Mouse (Mus musculus): Measurements from ENCODE around the gene 1700019D03Rik. TPM values are rescaled to one million over a fixed set of nuclear protein-coding genes. Genes with fewer than 3 reads are reported as not detected.

The 1700019D03Rik gene
- 27.3 and 29.9 TPM in 2 replicates for polyA plus RNA-seq (2011; ENCODE audit: insufficient read depth, insufficient read length, low read depth, missing spikeins)

DNA sequence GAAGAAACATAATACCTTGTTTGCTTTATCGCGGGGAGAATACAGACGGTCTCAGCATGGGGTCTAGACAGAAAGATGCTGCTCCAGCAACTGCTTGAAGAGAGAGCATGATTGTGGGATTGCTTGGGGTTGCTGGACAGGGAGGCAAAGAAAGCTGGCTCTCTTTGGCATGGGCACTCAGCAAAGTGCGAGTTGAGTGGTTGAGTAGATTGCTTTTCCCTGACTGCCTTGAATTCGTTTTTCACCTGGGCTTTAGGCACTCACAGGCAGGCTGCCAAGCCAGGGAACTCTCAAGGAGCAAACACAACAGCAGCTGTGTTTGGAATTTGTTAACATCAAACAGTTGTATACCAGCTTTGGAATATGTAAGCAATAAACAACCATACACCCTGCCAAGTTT, at the start of gene 1700019D03Rik:
Gene 1700019D03Rik (minus strand): TSS at position 101 of the 400 bp plus-strand sequence.
- Histone ChIP-seq H3K9me3 (replicated peaks; ENCODE audit: control insufficient read depth, insufficient read depth, low read length, poor library complexity, severe bottlenecking) (no peaks in the 10 kb centered on the region), H3K36me3 (ENCODE audit: control insufficient read depth, insufficient read depth, low read length, poor library complexity, severe bottlenecking) (no peaks in the 10 kb centered on the region), H3K27ac (ENCODE audit: insufficient read depth, low read length) (no peak within 1 kb of the TSS), H3K9ac (ENCODE audit: low read depth, poor library complexity, severe bottlenecking) (no peak within 1 kb of the TSS), H3K4me1 (ENCODE audit: control insufficient read depth, insufficient read depth, low read length) (no peaks in the 10 kb centered on the region), H3K4me3 (ENCODE audit: low read depth, low read length) (no peak within 1 kb of the TSS), H3K27me3 (ENCODE audit: control insufficient read depth, insufficient read depth, low read length, poor library complexity, severe bottlenecking) (no peaks in the 10 kb centered on the region; the same call in 1 of the 2 replicates)
- TF ChIP-seq CTCF (IDR thresholded peaks at IDR 0.05; ENCODE audit: low read depth, low read length): no peak
- TF ChIP-seq POLR2A (IDR thresholded peaks at IDR 0.05; ENCODE audit: insufficient read depth, low read length): no peak
- no peak for TF ChIP-seq EP300 (IDR thresholded peaks at IDR 0.05; ENCODE audit: insufficient read depth, low read depth, low read length)

DNA sequence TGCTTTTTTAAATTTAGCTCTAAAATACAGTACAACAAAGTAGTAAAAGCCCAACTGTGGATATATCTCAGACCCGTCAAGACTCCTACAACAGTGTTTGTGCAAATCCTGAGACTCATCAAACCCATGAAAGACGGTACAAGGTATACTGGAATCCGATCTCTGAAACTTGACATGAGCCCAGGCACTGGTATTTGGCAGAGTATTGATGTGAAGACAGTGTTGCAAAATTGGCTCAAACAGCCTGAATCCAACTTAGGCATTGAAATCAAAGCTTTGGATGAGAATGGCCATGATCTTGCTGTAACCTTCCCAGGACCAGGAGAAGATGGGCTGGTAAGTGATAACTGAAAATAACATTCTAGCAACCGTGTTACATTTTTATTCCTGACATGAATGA, 43.9 kb upstream of the 1700019D03Rik start:
- no peaks in the 10 kb centered on the region for H3K9me3 ChIP-seq (replicated peaks; ENCODE audit: control insufficient read depth, insufficient read depth, low read length, poor library complexity, severe bottlenecking)
- no peaks in the 10 kb centered on the region for H3K27me3 ChIP-seq (ENCODE audit: control insufficient read depth, insufficient read depth, low read length, poor library complexity, severe bottlenecking)
- no peak overlapping the region for H3K4me3 ChIP-seq (ENCODE audit: low read depth, low read length)
- no peak overlapping the region for H3K27ac ChIP-seq (ENCODE audit: insufficient read depth, low read length)
- TF ChIP-seq EP300 (IDR thresholded peaks at IDR 0.05; ENCODE audit: insufficient read depth, low read depth, low read length) (no peak), CTCF (IDR thresholded peaks at IDR 0.05; ENCODE audit: low read depth, low read length) (no peak), POLR2A (IDR thresholded peaks at IDR 0.05; ENCODE audit: insufficient read depth, low read length) (no peak)
- H3K36me3 ChIP-seq (ENCODE audit: control insufficient read depth, insufficient read depth, low read length, poor library complexity, severe bottlenecking): no peaks in the 10 kb centered on the region
- H3K4me1 ChIP-seq (ENCODE audit: control insufficient read depth, insufficient read depth, low read length): no peaks in the 10 kb centered on the region
- H3K9ac ChIP-seq (ENCODE audit: low read depth, poor library complexity, severe bottlenecking): no peak overlapping the region

DNA sequence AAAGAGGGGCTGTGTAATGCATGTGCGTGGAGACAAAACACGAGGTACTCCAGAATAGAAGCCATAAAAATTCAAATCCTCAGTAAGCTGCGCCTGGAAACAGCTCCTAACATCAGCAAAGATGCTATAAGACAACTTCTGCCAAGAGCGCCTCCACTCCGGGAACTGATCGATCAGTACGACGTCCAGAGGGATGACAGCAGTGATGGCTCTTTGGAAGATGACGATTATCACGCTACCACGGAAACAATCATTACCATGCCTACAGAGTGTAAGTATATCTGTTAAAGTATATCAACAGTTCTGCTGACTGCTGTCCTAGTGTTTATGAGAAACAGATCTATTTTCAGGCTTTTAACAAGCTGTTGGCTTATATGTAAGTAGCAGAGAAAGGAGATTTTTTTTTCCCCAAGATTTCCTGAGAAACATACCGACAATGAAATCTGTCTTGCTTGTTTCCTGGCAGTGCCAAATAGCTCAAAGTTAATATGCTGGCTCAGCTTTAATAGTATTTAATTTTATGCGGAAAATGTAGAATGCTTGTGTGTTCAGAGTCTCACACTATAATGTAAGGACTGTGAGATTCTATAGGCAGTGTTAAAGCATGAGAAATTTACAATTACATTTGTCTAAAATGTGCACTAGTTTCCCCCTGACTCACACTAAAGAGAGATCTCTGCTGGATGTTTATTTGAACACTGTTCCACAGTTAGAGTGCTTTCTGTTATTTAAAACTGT, 42.1 kb upstream of the 1700019D03Rik start:
- H3K27me3 ChIP-seq (ENCODE audit: control insufficient read depth, insufficient read depth, low read length, poor library complexity, severe bottlenecking): no peaks in the 10 kb centered on the region
- H3K4me3 ChIP-seq (ENCODE audit: low read depth, low read length): no peak overlapping the region
- no peak overlapping the region for H3K9ac ChIP-seq (ENCODE audit: low read depth, poor library complexity, severe bottlenecking)
- H3K9me3 ChIP-seq (replicated peaks; ENCODE audit: control insufficient read depth, insufficient read depth, low read length, poor library complexity, severe bottlenecking): no peaks in the 10 kb centered on the region
- no peak for TF ChIP-seq CTCF (IDR thresholded peaks at IDR 0.05; ENCODE audit: low read depth, low read length)
- no peak for TF ChIP-seq POLR2A (IDR thresholded peaks at IDR 0.05; ENCODE audit: insufficient read depth, low read length)
- TF ChIP-seq EP300 (IDR thresholded peaks at IDR 0.05; ENCODE audit: insufficient read depth, low read depth, low read length): no peak
- no peak overlapping the region for H3K27ac ChIP-seq (ENCODE audit: insufficient read depth, low read length)
- no peaks in the 10 kb centered on the region for H3K36me3 ChIP-seq (ENCODE audit: control insufficient read depth, insufficient read depth, low read length, poor library complexity, severe bottlenecking)
- H3K4me1 ChIP-seq (ENCODE audit: control insufficient read depth, insufficient read depth, low read length): no peaks in the 10 kb centered on the region

DNA sequence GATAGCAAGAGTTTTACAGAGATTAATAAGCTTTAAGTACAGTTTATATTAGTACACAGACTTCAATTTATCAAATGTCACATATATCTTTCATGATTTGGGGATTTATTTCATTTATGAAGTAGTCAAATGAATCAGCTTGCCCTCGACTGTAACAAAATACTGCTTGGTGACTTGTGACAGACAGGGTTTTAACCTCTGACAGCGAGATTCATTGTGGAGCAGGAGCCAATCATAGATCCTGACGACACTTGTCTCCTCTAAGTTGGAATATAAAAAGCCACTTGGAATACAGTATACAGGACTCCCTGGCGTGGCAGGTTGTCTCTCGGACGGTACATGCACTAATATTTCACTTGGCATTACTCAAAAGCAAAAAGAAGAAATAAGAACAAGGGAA, 41.4 kb upstream of the 1700019D03Rik start, which contains the start of gene Mstn:
Gene Mstn (plus strand): TSS at position 301 of the 400 bp plus-strand sequence.
- Histone ChIP-seq H3K9me3 (replicated peaks; ENCODE audit: control insufficient read depth, insufficient read depth, low read length, poor library complexity, severe bottlenecking) (no peaks in the 10 kb centered on the region), H3K4me3 (ENCODE audit: low read depth, low read length) (no peak within 1 kb of the TSS), H3K4me1 (ENCODE audit: control insufficient read depth, insufficient read depth, low read length) (no peaks in the 10 kb centered on the region), H3K27me3 (ENCODE audit: control insufficient read depth, insufficient read depth, low read length, poor library complexity, severe bottlenecking) (no peaks in the 10 kb centered on the region), H3K9ac (ENCODE audit: low read depth, poor library complexity, severe bottlenecking) (no peak within 1 kb of the TSS), H3K36me3 (ENCODE audit: control insufficient read depth, insufficient read depth, low read length, poor library complexity, severe bottlenecking) (no peaks in the 10 kb centered on the region), H3K27ac (ENCODE audit: insufficient read depth, low read length) (no peak within 1 kb of the TSS)
- TF ChIP-seq CTCF (IDR thresholded peaks at IDR 0.05; ENCODE audit: low read depth, low read length) (no peak), POLR2A (IDR thresholded peaks at IDR 0.05; ENCODE audit: insufficient read depth, low read length) (no peak), EP300 (IDR thresholded peaks at IDR 0.05; ENCODE audit: insufficient read depth, low read depth, low read length) (no peak)

DNA sequence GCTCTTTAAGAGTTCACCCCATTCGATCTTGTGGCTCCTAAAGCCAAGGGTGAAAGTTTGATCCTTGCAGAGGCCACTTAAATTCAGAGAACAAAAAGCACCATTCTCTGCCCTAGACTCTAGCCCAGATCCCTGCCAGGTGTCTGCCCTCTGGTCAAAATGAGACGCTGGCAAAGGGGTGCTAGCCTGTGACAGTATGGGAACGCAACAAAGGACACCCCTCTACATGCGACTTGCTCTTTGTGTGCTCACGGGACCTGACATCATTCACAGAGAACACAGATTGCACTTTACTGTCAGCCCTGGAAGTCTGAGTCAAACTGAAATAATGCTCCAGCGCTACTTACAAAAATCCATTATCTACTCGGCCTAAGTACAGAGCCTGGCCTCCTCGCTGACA, 40.5 kb upstream of the 1700019D03Rik start:
- Histone ChIP-seq H3K9me3 (replicated peaks; ENCODE audit: control insufficient read depth, insufficient read depth, low read length, poor library complexity, severe bottlenecking) (no peaks in the 10 kb centered on the region), H3K27ac (ENCODE audit: insufficient read depth, low read length) (no peak overlapping the region), H3K4me3 (ENCODE audit: low read depth, low read length) (no peak overlapping the region), H3K36me3 (ENCODE audit: control insufficient read depth, insufficient read depth, low read length, poor library complexity, severe bottlenecking) (no peaks in the 10 kb centered on the region), H3K9ac (ENCODE audit: low read depth, poor library complexity, severe bottlenecking) (no peak overlapping the region), H3K27me3 (ENCODE audit: control insufficient read depth, insufficient read depth, low read length, poor library complexity, severe bottlenecking) (no peaks in the 10 kb centered on the region), H3K4me1 (ENCODE audit: control insufficient read depth, insufficient read depth, low read length) (no peaks in the 10 kb centered on the region)
- no peak for TF ChIP-seq CTCF (IDR thresholded peaks at IDR 0.05; ENCODE audit: low read depth, low read length)
- TF ChIP-seq EP300 (IDR thresholded peaks at IDR 0.05; ENCODE audit: insufficient read depth, low read depth, low read length): no peak
- TF ChIP-seq POLR2A (IDR thresholded peaks at IDR 0.05; ENCODE audit: insufficient read depth, low read length): no peak

DNA sequence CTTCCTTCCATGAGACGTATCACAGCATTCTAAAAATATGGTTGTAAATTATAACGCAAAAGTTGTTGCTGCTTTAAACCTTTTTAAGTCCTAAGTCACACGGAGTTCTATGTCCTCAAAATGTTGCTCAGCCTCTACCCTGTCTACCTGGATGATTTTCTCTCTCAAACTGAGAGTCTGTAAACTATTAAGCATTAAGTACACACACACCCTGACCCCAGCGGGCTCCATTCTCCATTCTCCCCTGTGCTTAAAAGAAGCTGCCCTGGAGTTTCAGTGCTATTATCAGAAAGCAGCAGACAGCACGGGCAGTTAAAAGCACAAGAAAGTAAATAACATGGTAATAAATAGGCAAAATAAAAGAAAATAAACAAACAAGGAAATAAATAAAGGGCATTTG, 39.1 kb upstream of the 1700019D03Rik start:
- TF ChIP-seq EP300 (IDR thresholded peaks at IDR 0.05; ENCODE audit: insufficient read depth, low read depth, low read length): no peak
- Histone ChIP-seq H3K27me3 (ENCODE audit: control insufficient read depth, insufficient read depth, low read length, poor library complexity, severe bottlenecking) (no peaks in the 10 kb centered on the region), H3K9me3 (replicated peaks; ENCODE audit: control insufficient read depth, insufficient read depth, low read length, poor library complexity, severe bottlenecking) (no peaks in the 10 kb centered on the region), H3K27ac (ENCODE audit: insufficient read depth, low read length) (no peak overlapping the region), H3K36me3 (ENCODE audit: control insufficient read depth, insufficient read depth, low read length, poor library complexity, severe bottlenecking) (no peaks in the 10 kb centered on the region), H3K9ac (ENCODE audit: low read depth, poor library complexity, severe bottlenecking) (no peak overlapping the region), H3K4me3 (ENCODE audit: low read depth, low read length) (no peak overlapping the region), H3K4me1 (ENCODE audit: control insufficient read depth, insufficient read depth, low read length) (no peaks in the 10 kb centered on the region)

Data from ES-Bruce4 (cell line).